Mouse (Mus musculus): Measurements from ENCODE around the gene Pqlc3. TPM values are rescaled to one million over a fixed set of nuclear protein-coding genes. Genes with fewer than 3 reads are reported as not detected.

Gene Pqlc3
- total RNA-seq, 1 experiment from 2014 or later, result 11.6 TPM

GRCm38 (mm10) chr12:17001211-17001610 lies 1.0 kb upstream of the Pqlc3 start:
- no peak for DNase-seq

GRCm38 (mm10) chr12:17000628-17001027 lies 420 bp upstream of the Pqlc3 start:
- no peak for DNase-seq

- DNase-seq, result no peak
Observed at GRCm38 (mm10) chr12:16999146-16999545, 1.1 kb downstream of the Pqlc3 start.

- DNase-seq, result no peak
Observed at GRCm38 (mm10) chr12:16996886-16997462, 3.2 kb downstream of the Pqlc3 start.

GRCm38 (mm10) chr12:16996281-16996680 lies 3.9 kb downstream of the Pqlc3 start:
- no peak for DNase-seq

GRCm38 (mm10) chr12:16994291-16994690 lies 5.9 kb downstream of the Pqlc3 start:
- DNase-seq, result no peak

GRCm38 (mm10) chr12:16992355-16992754 lies 7.9 kb downstream of the Pqlc3 start:
- no peak for DNase-seq

- no peak for DNase-seq
Observed at GRCm38 (mm10) chr12:16991376-16991775, 8.8 kb downstream of the Pqlc3 start.

GRCm38 (mm10) chr12:16985778-16986177 lies 14.4 kb downstream of the Pqlc3 start:
- no peak for DNase-seq

GRCm38 (mm10) chr12:16977120-16977519 lies 23.1 kb downstream of the Pqlc3 start:
- DNase-seq, result no peak

- no peak for DNase-seq
Observed at GRCm38 (mm10) chr12:16966811-16967210, 33.4 kb downstream of the Pqlc3 start.

GRCm38 (mm10) chr12:16963354-16963753 lies 36.9 kb downstream of the Pqlc3 start:
- DNase-seq, result no peak

GRCm38 (mm10) chr12:16958851-16959250 lies 41.4 kb downstream of the Pqlc3 start:
- no peak for DNase-seq

GRCm38 (mm10) chr12:16948239-16948638 lies 52.0 kb downstream of the Pqlc3 start:
- DNase-seq, result no peak

- no peak for DNase-seq
Observed at GRCm38 (mm10) chr12:16941976-16942375, 58.2 kb downstream of the Pqlc3 start.

Other genes starting within 250 kb of the Pqlc3 start
- gene Greb1, start 199.5 kb downstream of the Pqlc3 start, total RNA-seq (2021), result 33.2 and 43.0 TPM in 2 replicates
- gene E2f6, start 189.4 kb downstream of the Pqlc3 start, total RNA-seq (2021), result 39.1 and 46.5 TPM in 2 replicates
- gene Rock2, start 105.5 kb downstream of the Pqlc3 start, total RNA-seq (2021), result 82.9 and 88.5 TPM in 2 replicates
- not detected in 2 replicates for gene 2410004P03Rik, start 11.3 kb upstream of the Pqlc3 start, total RNA-seq (2021)
- gene Kcnf1, start 176.5 kb upstream of the Pqlc3 start, total RNA-seq (2021), result 0.21 and 0.57 TPM in 2 replicates